Mouse (Mus musculus) naive thymus-derived CD4-positive, alpha-beta T cell, adult 5 months (primary cell): ENCODE results near the gene Cbx1. TPM values are rescaled to one million over a fixed set of nuclear protein-coding genes. Genes with fewer than 3 reads are reported as not detected.

ENCODE experiments used
- polyA plus RNA-seq: library from polyadenylated mRNA; unstranded; fragments of 100-300 nt; shearing (Covaris generic); gene quantifications from one replicate; pipeline ENCODE4 v1.2.1, GENCODE M21; 2017

Gene Cbx1
- 35.9 TPM for polyA plus RNA-seq

GRCm38 (mm10) chr11:96788871-96789795 lies at the start of gene Cbx1:
Gene Cbx1 (plus strand): TSS chr11:96789127.

GRCm38 (mm10) chr11:96776968-96777962 lies 11.7 kb upstream of the Cbx1 start, which contains the start of gene Snx11:
Gene Snx11 (minus strand): TSS chr11:96777559.

GRCm38 (mm10) chr11:96829813-96830538 lies 41.0 kb downstream of the Cbx1 start, which contains the start of gene Nfe2l1:
Gene Nfe2l1 (minus strand): TSS chr11:96829968.

GRCm38 (mm10) chr11:96849681-96850467 lies 60.9 kb downstream of the Cbx1 start, which contains the start of gene Copz2:
Gene Copz2 (plus strand): TSS chr11:96849870.

Other genes starting within 250 kb of the Cbx1 start
- gene Snx11, start 11.6 kb upstream of the Cbx1 start, polyA plus RNA-seq: 13.9 TPM
- gene Nfe2l1, start 40.8 kb downstream of the Cbx1 start, polyA plus RNA-seq: 53.4 TPM
- gene Copz2, start 60.7 kb downstream of the Cbx1 start, polyA plus RNA-seq: not detected
- 72.0 TPM for gene Cdk5rap3, start 127.4 kb downstream of the Cbx1 start, polyA plus RNA-seq
- gene Prr15l, start 139.0 kb downstream of the Cbx1 start, polyA plus RNA-seq: not detected
- 31.8 TPM for gene Pnpo, start 154.9 kb downstream of the Cbx1 start, polyA plus RNA-seq
- gene Sp2, start 193.8 kb downstream of the Cbx1 start, polyA plus RNA-seq: 80.0 TPM
- gene Sp6, start 224.3 kb downstream of the Cbx1 start, polyA plus RNA-seq: 1.0 TPM
- gene Scrn2, start 240.8 kb downstream of the Cbx1 start, polyA plus RNA-seq: 5.6 TPM